Mouse (Mus musculus) heart, embryonic 14.5 days (tissue): ENCODE measurements around the gene Scgn. TPM values are rescaled to one million over a fixed set of nuclear protein-coding genes. Genes with fewer than 3 reads are reported as not detected.

Source experiments
- ATAC-seq: fragments of 200-750 bp; cut with Nextera tagmentation; 2 replicates; pipeline ENCODE4 v1.8.0; 2017; ENCODE audit warnings: low read depth, moderate TSS enrichment; ENCODE audit not compliant: insufficient number of reproducible peaks, insufficient read depth, low FRiP score
- H3K27ac ChIP-seq, 2 experiments: fragments of 200-500 bp in 1 of 2; fragments of 300-500 bp in 1 of 2; sonication (generic) in 1 of 2; replicated peaks in 1 of 2; 2 replicates each; pipeline ENCODE4 v1.5.1; 2012 to 2014; ENCODE audit warnings: low read depth in 2 of 2, low read length in 2 of 2, control low read depth in 1 of 2, mild to moderate bottlenecking in 1 of 2, mixed read lengths in 1 of 2; ENCODE audit not compliant: control insufficient read depth in 1 of 2, insufficient read depth in 1 of 2
- H3K27me3 ChIP-seq: fragments of 300-500 bp; sonication (generic); 2 replicates; pipeline ENCODE4 v1.6.1; 2014; ENCODE audit warnings: mild to moderate bottlenecking, low read length, control low read depth; ENCODE audit not compliant: control insufficient read depth, insufficient read depth
- H3K36me3 ChIP-seq: fragments of 300-500 bp; sonication (generic); 2 replicates; pipeline ENCODE4 v1.6.1; 2014; ENCODE audit warnings: mild to moderate bottlenecking, control low read depth, low read length, mixed read lengths; ENCODE audit not compliant: control insufficient read depth, insufficient read depth
- H3K4me1 ChIP-seq, 2 experiments: fragments of 200-500 bp in 1 of 2; fragments of 300-500 bp in 1 of 2; sonication (generic) in 1 of 2; 2 replicates each; pipeline ENCODE4 v1.6.1; 2012 to 2014; ENCODE audit warnings: low read length in 2 of 2, control low read depth in 1 of 2, mixed read lengths in 1 of 2; ENCODE audit not compliant: control insufficient read depth in 2 of 2, insufficient read depth in 2 of 2
- H3K4me2 ChIP-seq: fragments of 300-500 bp; sonication (generic); 2 replicates; pipeline ENCODE4 v1.6.1; 2014; ENCODE audit warnings: mild to moderate bottlenecking, low read length
- H3K4me3 ChIP-seq, 2 experiments: fragments of 200-500 bp in 1 of 2; fragments of 300-500 bp in 1 of 2; sonication (generic) in 1 of 2; 2 replicates each; pipeline ENCODE4 v1.5.1; 2012 to 2014; ENCODE audit warnings: low read length in 2 of 2, mild to moderate bottlenecking in 2 of 2, control low read depth in 1 of 2, low read depth in 1 of 2, moderate library complexity in 1 of 2; ENCODE audit not compliant: control insufficient read depth in 1 of 2, insufficient read depth in 1 of 2
- H3K9ac ChIP-seq: fragments of 300-500 bp; sonication (generic); 2 replicates; pipeline ENCODE4 v1.6.1; 2014; ENCODE audit warnings: mild to moderate bottlenecking, low read length
- H3K9me3 ChIP-seq: fragments of 300-500 bp; sonication (generic); 2 replicates; pipeline ENCODE4 v1.6.1; 2016; ENCODE audit warnings: low read length, control low read depth; ENCODE audit not compliant: control insufficient read depth
- WGBS: fragments of 180-500 bp; shearing (Covaris S2); extraction: QIAGEN DNeasy Blood & Tissue Kit; methylation state at CpG from one replicate; pipeline ENCODE4 v1.1.7; 2014; 5-methylcytosine and 5-hydroxymethylcytosine counted together
- polyA plus RNA-seq: library from polyadenylated mRNA; unstranded; fragments of >200 nt; fragmentation: Nextera tagmentation; extraction: Ambion mirVana; gene quantifications from 2 replicates; pipeline ENCODE4 v1.2.1, GENCODE M21; 2014

The Scgn gene
- polyA plus RNA-seq = not detected in 2 replicates

DNA sequence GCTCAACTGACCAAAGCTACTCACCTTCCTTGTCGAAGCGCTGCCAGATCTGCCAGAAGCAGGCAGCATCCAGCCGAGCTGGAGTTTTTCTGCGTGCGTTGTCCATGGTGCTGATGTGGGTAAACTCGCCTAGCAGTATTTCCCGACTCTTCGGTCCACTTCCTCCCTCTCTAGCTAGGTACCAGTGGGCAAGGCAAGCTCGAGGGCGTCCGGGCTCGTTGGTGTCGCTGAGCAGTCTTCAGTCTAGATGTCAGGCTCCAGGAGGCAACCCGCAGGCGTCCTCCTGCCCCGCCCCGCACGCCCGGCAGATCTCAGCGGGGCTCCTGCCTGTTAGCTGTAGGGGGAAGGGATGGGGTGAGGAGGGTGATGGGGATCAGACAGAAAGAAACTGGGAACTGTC lies at the start of gene Scgn:
Gene Scgn, minus strand, starts transcription at position 287 of the 400 bp plus-strand sequence.
- Histone ChIP-seq H3K9ac (no peak within 1 kb of the TSS), H3K9me3 (no peaks in the 10 kb centered on the region), H3K4me1 (no peaks in the 10 kb centered on the region), H3K4me3 (no peak within 1 kb of the TSS), H3K4me2 (no peak within 1 kb of the TSS), H3K27me3 (peaks cover 52% of the 10 kb centered on the region), H3K36me3 (no peaks in the 10 kb centered on the region), H3K27ac (no peak within 1 kb of the TSS)
- no peak for ATAC-seq
- under 1% methylated on average over 20 of the region's 20 CpGs for WGBS

DNA sequence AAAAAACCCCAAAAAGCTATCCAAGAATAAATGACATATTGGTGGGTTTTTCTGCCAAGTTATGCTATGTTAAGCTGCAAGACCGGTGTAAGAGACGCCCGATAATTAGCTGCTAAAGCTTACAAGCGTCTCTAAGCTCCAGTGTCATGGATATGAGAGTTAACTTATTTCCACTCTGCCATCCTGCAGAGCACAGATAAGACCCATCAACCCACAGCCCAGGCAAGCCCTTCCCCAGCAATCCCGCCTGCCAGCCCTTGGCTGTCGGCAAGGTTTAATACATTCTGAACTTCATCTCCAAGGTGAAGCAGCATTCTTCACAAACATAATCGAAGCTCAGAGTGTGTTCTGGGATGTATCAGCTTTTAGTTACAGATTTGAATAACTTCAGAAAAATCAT lies 49.2 kb upstream of the Scgn start:
- ATAC-seq = no peak
- H3K27me3 ChIP-seq = no peaks in the 10 kb centered on the region
- H3K36me3 ChIP-seq = no peaks in the 10 kb centered on the region
- no peak overlapping the region for H3K4me2 ChIP-seq
- H3K4me3 ChIP-seq = no peak overlapping the region
- H3K9me3 ChIP-seq = no peaks in the 10 kb centered on the region
- H3K4me1 ChIP-seq = no peaks in the 10 kb centered on the region
- H3K27ac ChIP-seq = no peak overlapping the region
- 45% methylated on average over 7 of the region's 7 CpGs for WGBS
- H3K9ac ChIP-seq = no peak overlapping the region

- no peak overlapping the region for H3K9ac ChIP-seq
- H3K27me3 ChIP-seq = no peaks in the 10 kb centered on the region
- WGBS = 54% methylated on average over 3 of the region's 3 CpGs
- H3K27ac ChIP-seq = no peak overlapping the region
- no peak overlapping the region for H3K4me2 ChIP-seq
- H3K4me3 ChIP-seq = no peak overlapping the region
- no peaks in the 10 kb centered on the region for H3K36me3 ChIP-seq
- no peaks in the 10 kb centered on the region for H3K4me1 ChIP-seq
- ATAC-seq = no peak
- no peaks in the 10 kb centered on the region for H3K9me3 ChIP-seq
Measured at GRCm38 (mm10) chr13:24037502-24037901, 46.5 kb upstream of the Scgn start.

DNA sequence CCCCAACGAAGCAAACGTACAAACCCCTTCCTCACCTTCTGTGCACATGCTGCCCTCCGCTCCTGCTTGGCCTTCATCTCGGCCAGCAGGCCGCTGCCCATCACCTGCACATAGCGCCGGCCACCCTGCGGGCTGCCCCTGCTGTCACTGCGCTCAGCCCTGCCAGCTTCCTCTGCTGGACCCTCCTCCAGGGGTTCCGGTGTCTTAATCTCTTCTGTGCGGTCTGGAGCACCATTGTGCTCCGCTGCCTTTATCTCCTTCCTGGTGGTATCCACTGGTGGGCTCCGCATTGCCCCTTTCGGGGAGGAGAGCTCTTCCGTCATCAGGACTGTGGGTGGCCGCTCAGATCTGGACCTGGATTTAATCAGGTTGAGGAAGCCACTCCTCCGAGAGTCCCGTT lies 45.1 kb upstream of the Scgn start:
- Histone ChIP-seq H3K4me1 (no peaks in the 10 kb centered on the region), H3K4me3 (no peak overlapping the region), H3K4me2 (peak overlapping the region; percentile 42), H3K9me3 (no peaks in the 10 kb centered on the region), H3K9ac (no peak overlapping the region), H3K27ac (no peak overlapping the region), H3K36me3 (no peaks in the 10 kb centered on the region), H3K27me3 (no peaks in the 10 kb centered on the region)
- WGBS = 63% methylated on average over 18 of the region's 18 CpGs
- ATAC-seq = no peak

DNA sequence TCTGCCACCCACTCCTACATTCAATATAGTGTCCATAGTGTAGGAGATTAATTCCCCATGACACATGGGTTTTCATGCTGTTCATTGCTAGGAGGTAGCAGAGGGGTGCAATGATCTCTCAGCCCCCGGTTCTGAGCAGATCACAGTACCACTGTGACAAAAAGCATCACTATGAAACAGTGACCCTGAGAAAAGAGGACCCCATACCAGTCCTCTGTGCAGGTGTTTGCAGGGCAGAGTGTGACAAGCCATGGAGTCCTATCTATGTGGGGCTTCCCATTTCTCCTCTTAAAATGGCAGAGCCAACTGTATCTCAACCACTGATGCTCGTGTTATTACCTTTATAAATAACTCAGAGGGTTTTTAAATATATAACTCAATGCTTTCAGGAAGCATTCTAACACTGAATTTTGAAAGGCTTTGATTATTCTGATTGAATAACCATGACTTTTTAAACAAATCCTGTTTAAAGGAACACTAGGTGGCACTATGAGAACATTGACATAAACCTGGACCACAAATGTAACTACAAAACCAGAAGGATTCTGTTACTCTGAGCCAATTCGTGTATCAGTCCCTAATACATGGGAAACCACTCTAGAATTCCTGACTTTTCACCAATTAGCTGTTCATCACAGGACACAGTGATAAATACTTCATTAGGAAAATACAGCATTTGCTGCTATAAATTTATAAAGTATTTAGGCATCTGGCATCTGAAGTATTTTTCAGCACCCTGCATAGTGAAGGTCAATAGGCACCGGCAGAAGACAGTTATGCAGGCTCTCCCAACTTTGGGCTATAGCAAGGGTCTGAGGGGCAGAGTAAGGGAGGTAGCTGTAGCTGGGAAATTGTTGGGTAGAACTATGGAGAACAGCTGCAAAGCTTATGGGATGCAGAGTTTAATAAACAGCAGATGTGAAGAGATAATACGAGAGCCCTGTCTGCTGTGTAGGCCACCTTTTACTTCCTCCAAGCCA lies 36.5 kb upstream of the Scgn start:
- H3K36me3 ChIP-seq = no peaks in the 10 kb centered on the region
- H3K4me1 ChIP-seq = no peaks in the 10 kb centered on the region
- ATAC-seq = no peak
- no peak overlapping the region for H3K4me2 ChIP-seq
- no peaks in the 10 kb centered on the region for H3K9me3 ChIP-seq
- no peak overlapping the region for H3K9ac ChIP-seq
- 52% methylated on average over 5 of the region's 5 CpGs for WGBS
- no peak overlapping the region for H3K4me3 ChIP-seq
- no peak overlapping the region for H3K27ac ChIP-seq
- no peaks in the 10 kb centered on the region; the same call in 1 of the 2 replicates for H3K27me3 ChIP-seq

GRCm38 (mm10) chr13:24018515-24018914 lies 27.5 kb upstream of the Scgn start:
- H3K9me3 ChIP-seq = no peaks in the 10 kb centered on the region
- H3K4me1 ChIP-seq = no peaks in the 10 kb centered on the region
- WGBS = 76% methylated on average over 4 of the region's 4 CpGs
- no peak for ATAC-seq
- no peaks in the 10 kb centered on the region for H3K36me3 ChIP-seq
- no peak overlapping the region for H3K4me3 ChIP-seq
- no peak overlapping the region for H3K9ac ChIP-seq
- no peaks in the 10 kb centered on the region for H3K27me3 ChIP-seq
- no peak overlapping the region for H3K4me2 ChIP-seq
- H3K27ac ChIP-seq = no peak overlapping the region

- Histone ChIP-seq H3K4me2 (no peak overlapping the region), H3K27ac (no peak overlapping the region), H3K4me1 (no peaks in the 10 kb centered on the region), H3K9ac (no peak overlapping the region), H3K4me3 (no peak overlapping the region), H3K27me3 (peaks cover 4% of the 10 kb centered on the region; the same call in 1 of the 2 replicates), H3K36me3 (no peaks in the 10 kb centered on the region), H3K9me3 (no peaks in the 10 kb centered on the region)
- no peak for ATAC-seq
- WGBS = 70% methylated on average over 2 of the region's 2 CpGs
Measured at GRCm38 (mm10) chr13:24005528-24005927, 14.5 kb upstream of the Scgn start.
